Mouse (Mus musculus): Measurements from ENCODE around the gene Rubcnl.

GRCm38 (mm10) chr14:75017277-75017676, 1.4 kb downstream of the Rubcnl start:
- no peak for TF ChIP-seq CTCF (IDR thresholded peaks at IDR 0.05; ENCODE audit: low read depth)
- TF ChIP-seq EP300 (IDR thresholded peaks at IDR 0.05; ENCODE audit: low read depth) = no peak

Data from liver, embryonic 14.5 days (tissue).